Mouse (Mus musculus) gastrocnemius, adult 2 months (tissue): Measurements from ENCODE around the gene Bcdin3d. TPM values are rescaled to one million over a fixed set of nuclear protein-coding genes. Genes with fewer than 3 reads are reported as not detected.
"Not testable (repeated sequence)": the region's sequence is repeated elsewhere in the genome, so short reads cannot be mapped to it uniquely, and the experiment has no call there.

ENCODE experiments used
- DNase-seq: peaks from one replicate; pipeline ENCODE4 v3.0.0; 2022
- H3K27ac ChIP-seq: fragments of 200-600 bp; 2 replicates; pipeline ENCODE4 v1.8.1; 2022; ENCODE audit warnings: mild to moderate bottlenecking
- H3K4me3 ChIP-seq: fragments of 200-600 bp; 2 replicates; pipeline ENCODE4 v1.8.1; 2022; ENCODE audit warnings: mild to moderate bottlenecking, moderate library complexity
- CTCF ChIP-seq: fragments of 200-600 bp; IDR thresholded peaks from 2 replicates; pipeline ENCODE4 v1.8.1; 2022; ENCODE audit warnings: antibody characterized with exemption, mild to moderate bottlenecking, moderate library complexity
- intact Hi-C: fragments of 180-260 bp; cut with DNase I; formaldehyde crosslinking; loops from one replicate; pipeline ENCODE4 v1.15.1; 2025
- total RNA-seq, 2 experiments: library from RNA; stranded (reverse); gene quantifications; 2 replicates each; pipeline ENCODE4 v1.2.3; 2021

Gene Bcdin3d
- total RNA-seq, 2 experiments from 2014 or later = 4.3 to 4.5 TPM

DNA sequence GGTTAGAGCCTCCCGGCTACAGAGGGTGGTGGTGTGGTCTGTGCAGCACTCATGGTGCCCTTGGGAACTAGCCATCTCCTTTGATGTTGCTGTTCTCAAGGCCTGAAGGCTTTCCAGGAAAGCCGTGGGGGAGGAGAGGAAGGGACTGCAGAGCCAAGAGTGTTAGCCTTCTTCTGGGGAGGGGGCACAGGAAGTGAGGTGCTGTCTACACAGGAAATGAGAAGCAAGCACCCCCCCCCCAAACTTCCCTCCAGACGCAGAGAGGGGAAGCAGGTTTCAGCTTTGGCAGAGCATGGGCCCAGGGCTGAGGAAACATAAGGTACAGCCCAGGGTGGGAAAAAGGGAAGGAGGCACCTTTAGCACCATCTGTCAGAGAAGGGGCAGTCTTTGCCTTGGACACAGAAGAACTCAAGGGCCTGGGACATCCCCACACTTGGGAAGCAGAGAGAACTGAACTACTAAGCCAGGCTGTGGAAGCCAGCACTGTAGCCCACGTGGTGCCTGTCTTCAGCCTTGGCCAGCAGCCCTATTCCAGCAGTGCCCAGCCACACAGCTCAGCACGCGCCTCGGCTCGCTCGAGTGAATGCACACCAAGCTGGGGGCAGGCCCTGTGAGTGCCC is 25.3 kb downstream of the Bcdin3d start:
- peak overlapping the region; percentile 35 for H3K27ac ChIP-seq
- no peak for TF ChIP-seq CTCF
- DNase-seq = peak; percentile 81
- intact Hi-C loops = no loop called here
- peak overlapping the region; percentile 47 for H3K4me3 ChIP-seq

DNA sequence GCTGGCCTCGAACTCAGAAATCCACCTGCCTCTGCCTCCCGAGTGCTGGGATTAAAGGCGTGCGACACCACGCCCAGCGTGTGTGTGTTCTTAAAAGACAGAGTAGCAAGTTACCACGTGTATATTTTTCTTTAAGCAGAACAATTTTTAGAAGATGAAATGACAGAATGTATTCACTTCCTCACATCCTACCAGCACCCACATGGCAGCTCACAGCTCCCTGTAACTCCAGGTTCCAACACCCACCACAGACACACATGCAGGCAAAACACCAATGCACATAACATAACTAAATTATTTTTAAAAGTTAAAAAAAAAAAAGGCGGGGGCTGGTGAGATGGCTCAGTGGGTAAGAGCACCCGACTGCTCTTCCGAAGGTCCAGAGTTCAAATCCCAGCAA is 28.4 kb downstream of the Bcdin3d start:
- H3K4me3 ChIP-seq, DNase-seq, intact Hi-C loops, H3K27ac ChIP-seq: not testable (repeated sequence)

DNA sequence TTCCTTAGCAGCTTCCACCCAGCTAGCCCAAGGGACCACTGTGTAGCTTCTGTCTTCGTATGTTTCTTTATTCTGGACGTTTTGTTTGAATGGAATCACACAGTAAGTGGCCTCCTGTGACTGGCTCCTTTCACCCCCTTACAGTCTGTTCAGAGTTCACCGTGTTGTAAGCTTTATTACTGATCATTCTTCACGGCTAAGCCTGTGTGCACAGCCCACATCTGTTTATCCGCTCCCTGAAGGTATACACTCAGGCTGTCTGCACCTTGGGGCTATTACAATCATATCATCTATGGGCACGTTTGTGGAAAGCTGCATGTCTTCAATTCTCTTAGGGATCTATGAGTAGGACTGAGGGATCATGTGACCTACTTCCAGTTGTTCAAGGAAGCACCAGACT is 29.0 kb downstream of the Bcdin3d start:
- no peak for TF ChIP-seq CTCF
- intact Hi-C loops = no loop called here
- no peak for DNase-seq
- no peak overlapping the region for H3K4me3 ChIP-seq
- H3K27ac ChIP-seq = no peak overlapping the region

DNA sequence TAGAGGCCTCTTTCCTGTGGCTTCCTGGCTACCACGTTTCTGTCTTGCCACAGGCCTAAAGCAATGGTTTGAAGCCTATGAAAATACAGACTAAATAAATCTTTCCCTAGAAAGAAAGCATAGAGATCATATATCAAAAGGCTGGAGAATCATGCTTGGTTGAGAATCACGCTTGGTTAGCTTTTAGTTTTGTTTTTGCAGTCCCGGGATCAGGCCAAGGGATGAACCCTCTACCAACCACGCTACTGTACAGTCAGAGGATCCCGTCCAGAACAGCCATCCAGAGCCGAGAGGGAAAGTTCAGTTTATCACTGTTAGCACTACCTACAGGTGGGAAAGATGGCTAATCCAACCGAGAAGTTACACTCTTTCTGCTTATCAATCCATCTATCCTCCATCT is 32.2 kb downstream of the Bcdin3d start:
- Histone ChIP-seq H3K4me3 (no peak overlapping the region), H3K27ac (0 out of 2 replicates have a peak overlapping the region, but pooled peaks have one; percentile 2)
- no peak for DNase-seq
- no peak for TF ChIP-seq CTCF
- intact Hi-C loops = no loop called here

DNA sequence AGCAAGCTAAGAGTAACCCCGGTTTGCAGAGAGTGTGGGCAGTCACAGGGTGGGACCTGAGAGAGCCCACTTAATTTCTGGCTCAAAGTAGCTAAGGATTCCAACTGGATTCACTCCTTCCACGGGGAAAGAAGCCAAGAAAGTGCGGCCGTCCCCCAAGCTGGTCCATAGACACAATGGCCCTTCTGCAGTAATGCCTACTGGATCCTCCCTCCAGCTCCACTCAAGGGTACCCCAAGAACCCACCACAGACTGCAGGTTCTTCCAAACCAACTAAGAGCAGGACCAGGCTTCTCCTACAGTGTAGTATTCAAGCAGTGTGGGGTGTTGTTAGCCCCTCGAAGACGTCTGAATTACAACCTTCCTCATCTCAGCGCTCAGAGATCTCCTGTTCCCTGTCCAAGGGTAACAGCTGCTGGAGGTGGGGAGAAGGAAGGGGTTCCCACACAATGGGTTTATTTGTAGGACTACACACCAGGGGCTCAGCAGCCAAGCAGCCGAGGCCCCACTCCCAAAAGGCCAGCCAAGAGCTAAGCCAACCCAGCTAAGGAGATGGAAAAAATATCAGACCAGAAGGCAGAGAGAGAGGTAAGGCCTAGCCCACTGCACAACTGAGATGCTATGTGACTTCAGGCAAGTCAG is 33.6 kb downstream of the Bcdin3d start:
- intact Hi-C loops = no loop called here
- Histone ChIP-seq H3K4me3 (no peak overlapping the region), H3K27ac (peak overlapping the region; percentile 67)
- TF ChIP-seq CTCF = no peak
- no peak for DNase-seq

DNA sequence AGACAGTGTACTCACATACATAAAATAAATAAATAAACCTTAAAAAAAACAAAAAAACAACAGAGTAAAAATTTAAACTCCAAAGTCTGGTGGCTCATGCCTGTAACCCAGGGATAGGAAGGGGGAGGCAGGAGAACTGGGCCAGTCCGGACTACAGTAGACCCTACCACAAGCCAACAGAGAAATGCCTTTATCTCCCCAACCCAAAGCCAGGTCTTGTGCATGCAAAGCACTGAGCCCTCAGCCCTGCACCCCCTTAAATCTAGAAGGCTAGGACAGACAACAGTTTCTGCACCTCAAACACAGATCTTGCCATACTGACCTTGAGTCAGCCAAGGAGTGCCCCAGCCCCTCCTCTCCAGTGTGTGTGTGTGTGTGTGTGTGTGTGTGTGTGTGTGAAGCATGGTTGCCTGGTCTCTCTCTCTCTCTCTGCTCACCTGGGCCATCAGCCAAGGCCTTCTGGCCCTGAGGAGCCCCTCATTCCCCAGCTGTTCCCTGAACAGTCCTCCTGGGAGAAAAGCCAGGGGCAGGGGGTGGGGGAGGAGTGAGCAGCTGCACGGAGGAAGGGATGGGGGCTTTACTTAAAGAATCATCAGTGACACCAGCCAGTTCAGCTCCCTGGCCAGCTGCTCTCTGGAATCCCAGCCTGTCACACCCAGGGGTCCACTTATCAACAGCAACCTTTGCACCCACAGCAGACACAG is 34.3 kb downstream of the Bcdin3d start:
- DNase-seq = peak; percentile 60
- intact Hi-C loops = no loop called here
- no peak for TF ChIP-seq CTCF
- H3K4me3 ChIP-seq = no peak overlapping the region
- peak overlapping the region; percentile 73 for H3K27ac ChIP-seq

DNA sequence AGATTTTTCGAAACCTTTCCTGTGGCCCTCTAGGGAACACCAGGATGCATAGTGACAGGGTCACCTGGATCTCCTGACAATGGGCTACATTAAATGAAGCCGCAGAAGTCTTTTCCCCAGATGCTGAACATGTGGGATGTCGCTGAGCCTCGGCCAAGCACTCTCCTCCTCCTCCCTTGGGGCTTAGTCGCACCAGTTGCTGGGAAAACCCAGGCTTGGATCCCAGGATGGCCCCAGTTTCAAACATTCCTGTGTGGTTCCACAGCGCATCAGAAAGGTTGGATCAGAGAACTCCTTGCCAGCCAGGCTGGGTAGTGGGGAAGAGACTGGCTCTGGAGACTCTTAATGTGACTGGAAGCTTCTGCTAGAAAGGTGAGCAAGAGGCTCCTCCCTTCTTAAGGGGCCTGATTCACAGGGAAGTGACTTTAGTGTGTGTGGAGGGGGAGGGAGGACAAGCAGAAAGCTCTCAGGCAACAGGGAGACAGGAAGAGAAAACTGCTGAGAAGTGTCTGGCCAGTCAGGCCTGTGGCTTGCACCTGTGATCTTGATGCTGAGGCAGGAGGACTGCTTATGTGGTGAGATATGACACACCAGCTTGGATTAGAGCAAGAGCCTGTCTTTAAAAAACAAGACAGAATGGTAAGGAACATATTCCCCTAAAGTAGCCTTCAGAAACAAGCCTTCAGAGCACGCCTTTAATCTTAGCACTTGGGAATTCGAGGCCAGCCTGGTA is 35.4 kb downstream of the Bcdin3d start:
- Histone ChIP-seq H3K27ac (peak overlapping the region; percentile 73), H3K4me3 (no peak overlapping the region)
- TF ChIP-seq CTCF = no peak
- DNase-seq = no peak
- intact Hi-C loops = no loop called here

DNA sequence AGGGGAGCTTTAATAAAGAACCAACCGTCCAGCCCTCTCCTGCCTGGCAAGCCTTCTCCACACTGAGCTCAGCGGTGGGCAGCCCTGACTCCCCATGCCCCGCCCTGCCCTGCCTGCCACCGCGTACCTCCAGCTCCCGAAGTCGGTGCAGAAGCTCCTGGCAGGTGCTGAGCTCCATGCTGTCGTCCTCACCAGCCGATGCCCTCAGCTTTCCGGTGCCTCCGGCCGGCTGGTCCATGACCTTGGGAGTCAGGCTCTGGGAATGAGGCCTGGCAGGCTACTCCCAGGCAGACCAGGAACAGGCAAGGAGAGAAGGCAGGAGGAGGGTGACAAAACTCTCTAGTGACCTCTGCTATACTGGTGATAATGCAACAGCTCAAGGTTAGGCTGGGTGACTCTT is 40.6 kb downstream of the Bcdin3d start:
- no peak for DNase-seq
- no peak overlapping the region for H3K4me3 ChIP-seq
- intact Hi-C loops = no loop called here
- no peak for TF ChIP-seq CTCF
- no peak overlapping the region for H3K27ac ChIP-seq

DNA sequence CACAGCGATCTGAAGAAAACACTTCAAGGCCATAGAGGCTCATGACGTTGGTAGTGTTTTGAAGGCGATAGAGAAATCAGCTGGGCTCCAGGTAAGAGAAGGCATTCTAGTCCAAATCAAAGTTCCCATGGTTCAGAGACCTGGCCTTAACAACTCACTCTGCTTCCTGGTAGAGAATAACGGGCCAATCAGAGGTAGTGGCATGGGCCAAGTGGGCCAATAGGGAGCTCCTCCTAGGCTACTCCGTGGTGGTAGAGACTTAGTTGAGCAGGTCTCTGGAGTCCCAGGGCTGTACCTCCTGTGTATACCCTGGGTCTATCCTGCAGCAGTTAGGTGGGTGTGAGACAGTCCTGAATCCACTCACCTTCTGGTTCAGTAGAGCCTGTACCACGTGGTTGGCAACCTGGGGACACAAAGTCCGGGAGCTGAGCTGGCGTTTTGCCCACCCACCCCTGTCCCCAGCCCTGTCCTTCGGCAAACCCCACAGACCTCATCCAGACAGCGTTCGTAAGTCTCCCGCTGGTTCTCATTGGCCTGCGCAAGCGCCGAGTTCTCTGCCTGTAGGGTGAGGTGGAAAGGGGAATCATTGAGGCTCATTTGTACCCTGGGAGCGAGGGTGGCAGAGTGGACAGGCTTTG is 41.3 kb downstream of the Bcdin3d start:
- no peak overlapping the region for H3K4me3 ChIP-seq
- no peak for DNase-seq
- no peak overlapping the region for H3K27ac ChIP-seq
- intact Hi-C loops = no loop called here
- TF ChIP-seq CTCF = no peak

DNA sequence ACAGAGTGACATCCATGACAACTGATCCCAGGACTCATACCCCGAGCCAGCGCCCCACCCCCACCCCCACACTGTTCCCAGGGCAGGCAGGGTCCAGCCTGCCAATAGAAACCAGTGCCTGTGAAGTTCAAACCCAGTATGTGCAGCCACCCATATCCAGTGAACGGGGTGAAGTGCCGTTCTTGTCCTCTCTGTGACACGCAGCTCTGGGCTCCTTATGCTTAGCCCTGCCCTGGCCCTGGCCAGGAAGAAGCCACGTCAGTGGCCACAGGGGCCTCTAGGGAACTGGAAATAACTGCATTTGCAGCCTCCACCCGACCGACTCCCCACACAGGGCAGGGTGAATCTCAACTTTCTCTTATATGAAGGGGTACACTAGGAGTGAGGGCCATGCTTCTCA is 42.6 kb downstream of the Bcdin3d start:
- Histone ChIP-seq H3K27ac (peak overlapping the region; percentile 20), H3K4me3 (no peak overlapping the region)
- intact Hi-C loops = no loop called here
- TF ChIP-seq CTCF = no peak
- peak; percentile 58 for DNase-seq

DNA sequence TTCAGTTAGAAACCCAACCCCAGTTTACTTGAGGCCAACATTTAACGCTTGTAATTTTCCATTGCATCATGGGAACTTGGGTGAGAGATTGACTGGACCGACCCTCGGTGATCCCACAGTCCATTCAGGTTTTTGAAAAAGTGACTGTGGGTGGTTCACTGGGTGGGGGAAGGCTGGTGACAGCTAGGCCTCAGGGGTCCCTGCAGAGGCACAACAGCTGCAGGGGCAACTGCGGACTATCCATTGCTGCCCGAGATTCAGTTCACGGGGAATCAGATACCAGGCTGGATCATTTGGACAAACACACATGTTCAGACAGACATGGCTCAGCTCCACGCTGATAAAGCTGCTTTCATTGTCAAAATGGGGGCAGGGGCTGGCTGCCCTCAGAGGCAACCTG is 43.0 kb downstream of the Bcdin3d start:
- intact Hi-C loops = no loop called here
- H3K4me3 ChIP-seq = no peak overlapping the region
- DNase-seq = no peak
- H3K27ac ChIP-seq = peak overlapping the region; percentile 20
- no peak for TF ChIP-seq CTCF

DNA sequence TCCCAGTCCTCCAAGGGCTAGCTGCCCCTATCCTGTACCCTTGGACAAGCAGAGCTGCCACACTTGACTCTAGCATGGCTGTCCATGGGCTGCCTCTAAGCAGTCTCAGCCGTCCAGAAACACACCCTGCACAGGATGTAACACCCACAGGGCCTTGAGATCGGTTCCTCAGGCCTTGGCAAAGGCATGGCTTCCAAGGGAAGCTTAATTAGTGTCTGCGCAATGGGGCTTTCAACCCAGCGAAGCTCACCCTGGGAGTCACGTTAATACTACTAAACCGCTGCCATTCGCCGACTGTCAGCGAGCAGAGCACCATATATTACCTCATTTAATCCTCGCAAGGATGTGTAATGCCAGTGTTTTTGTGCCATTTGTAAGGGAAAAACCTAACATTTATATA is 43.5 kb downstream of the Bcdin3d start:
- Histone ChIP-seq H3K4me3 (no peak overlapping the region), H3K27ac (peak overlapping the region; percentile 20)
- intact Hi-C loops = no loop called here
- no peak for DNase-seq
- TF ChIP-seq CTCF = no peak
